Mouse (Mus musculus): ENCODE data around the gene Amotl2.

The Amotl2 gene

DNA sequence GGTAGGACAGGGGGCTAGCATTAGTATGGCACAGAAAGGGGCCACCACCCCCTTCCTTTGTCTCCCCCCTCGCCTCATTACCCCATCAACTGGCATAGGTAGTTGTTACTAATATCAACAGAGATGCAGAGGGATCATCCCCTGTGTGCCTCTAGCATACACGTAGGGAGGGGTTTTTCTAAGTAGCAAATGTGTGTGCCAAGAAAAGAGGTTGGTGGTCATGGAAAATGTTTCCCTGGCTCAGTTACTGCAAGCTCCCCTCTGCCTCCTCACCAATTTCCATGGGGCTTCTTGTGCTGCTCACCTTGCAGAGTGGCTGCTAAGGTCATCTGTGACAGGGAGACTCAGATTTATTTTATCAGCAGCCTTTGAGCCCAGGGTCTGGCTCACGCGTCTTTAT lies 2.6 kb downstream of the Amotl2 start:
- DNase-seq (ENCODE audit: low spot score in 2 of 2), result no peak

DNA sequence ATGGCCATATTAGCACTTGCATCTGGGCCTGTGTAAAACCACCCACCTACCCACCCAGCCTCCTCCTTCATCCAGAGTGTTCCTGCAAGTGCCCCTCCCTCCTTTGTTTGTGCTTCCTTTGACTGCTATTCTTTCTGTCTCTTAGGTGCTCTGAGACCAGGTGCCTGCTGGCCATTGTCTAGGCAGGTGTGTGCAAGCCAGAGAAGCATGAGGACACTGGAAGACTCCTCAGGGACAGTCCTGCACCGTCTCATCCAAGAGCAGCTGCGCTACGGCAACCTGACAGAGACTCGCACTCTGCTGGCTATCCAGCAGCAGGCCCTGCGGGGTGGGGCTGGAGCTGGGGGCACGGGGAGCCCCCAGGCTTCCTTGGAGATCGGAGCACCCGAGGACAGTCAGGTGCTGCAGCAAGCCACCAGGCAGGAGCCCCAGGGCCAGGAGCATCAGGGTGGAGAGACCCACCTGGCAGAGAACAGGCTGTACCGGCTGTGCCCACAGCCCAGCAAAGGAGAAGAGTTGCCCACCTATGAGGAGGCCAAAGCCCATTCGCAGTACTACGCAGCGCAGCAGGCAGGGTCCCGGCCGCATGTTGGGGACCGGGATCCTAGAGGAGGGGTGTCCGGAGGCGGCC lies 3.6 kb downstream of the Amotl2 start:
- no peak for DNase-seq (ENCODE audit: low spot score in 2 of 2)

DNA sequence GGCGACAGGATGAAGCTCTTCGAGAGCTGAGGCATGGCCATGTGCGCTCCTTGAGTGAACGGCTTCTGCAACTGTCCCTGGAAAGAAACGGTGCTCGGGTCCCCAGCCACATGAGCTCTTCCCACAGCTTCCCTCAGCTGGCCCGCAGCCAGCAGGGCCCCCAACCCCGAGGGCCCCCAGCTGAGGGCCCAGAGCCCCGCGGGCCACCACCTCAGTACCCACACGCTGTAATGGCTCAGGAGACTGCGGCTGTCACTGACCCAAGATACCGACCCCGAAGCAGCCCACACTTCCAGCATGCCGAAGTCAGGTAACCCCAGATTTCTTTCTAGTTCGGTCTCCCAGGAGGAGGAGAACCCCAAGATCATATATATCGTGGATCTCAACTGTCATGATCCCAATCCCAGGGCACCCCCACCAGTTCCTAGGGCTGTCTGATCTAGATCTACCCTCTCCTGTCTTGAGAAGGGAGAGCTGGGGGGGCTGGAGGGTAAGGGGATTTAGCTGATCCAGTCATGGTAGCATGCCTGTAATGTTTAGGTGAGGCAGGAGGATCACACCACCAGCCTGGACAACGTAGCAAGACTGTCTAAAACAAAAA lies 4.2 kb downstream of the Amotl2 start:
- no peak for DNase-seq (ENCODE audit: low spot score in 2 of 2)

DNA sequence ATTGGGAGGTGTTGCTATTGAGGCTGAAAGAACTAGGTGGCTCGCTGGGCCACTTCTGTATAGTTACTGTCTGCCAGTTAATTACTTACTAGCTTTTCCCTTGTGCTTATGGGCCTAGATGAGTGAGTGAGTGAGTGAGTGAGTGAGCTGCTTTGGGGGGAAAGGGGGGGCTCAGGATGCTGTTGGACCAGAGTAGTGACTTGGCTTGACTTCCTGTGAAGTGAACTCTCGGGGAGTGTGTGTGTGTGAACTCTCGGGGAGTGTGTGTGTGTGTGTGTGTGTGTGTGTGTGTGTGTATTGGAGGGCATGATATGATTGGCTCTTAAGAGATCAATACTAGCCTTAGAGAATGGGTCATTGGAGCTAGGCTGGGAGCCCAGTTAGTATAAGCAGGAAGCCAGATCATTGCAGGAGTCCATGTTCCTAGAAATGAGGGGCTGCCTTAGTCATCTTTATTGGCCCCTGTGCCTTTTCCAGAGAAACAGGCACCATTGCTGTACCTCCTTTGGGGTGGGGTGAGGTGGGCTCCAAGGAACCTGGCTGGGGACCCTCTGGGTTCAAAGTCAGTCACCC lies 5.0 kb downstream of the Amotl2 start:
- DNase-seq (ENCODE audit: low spot score in 2 of 2), result no peak

DNA sequence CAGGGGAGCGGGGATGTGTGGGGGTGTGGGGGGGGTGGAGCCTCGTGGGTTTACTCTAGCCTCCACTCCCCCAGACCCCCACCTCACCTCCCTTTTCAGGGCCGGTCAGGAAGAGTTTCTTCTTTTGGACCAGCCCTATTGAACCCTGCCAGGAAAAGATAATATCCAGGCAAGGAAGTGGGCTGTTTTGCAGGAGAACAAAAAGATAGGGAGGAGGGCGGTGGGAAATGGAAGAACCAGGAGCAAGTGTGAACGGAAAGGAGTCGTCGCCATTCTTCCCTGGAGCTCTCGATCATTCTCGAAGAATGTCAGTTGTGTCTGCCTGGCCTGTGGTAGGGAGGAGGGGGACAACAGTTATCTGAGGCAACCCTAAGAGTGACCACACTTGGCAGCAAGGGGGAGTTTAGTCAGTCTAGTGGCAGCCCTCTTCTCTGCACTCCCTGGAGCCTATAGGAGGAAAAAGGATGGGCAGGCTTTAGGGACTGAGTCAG lies 5.6 kb downstream of the Amotl2 start:
- DNase-seq (ENCODE audit: low spot score in 2 of 2), result no peak

DNA sequence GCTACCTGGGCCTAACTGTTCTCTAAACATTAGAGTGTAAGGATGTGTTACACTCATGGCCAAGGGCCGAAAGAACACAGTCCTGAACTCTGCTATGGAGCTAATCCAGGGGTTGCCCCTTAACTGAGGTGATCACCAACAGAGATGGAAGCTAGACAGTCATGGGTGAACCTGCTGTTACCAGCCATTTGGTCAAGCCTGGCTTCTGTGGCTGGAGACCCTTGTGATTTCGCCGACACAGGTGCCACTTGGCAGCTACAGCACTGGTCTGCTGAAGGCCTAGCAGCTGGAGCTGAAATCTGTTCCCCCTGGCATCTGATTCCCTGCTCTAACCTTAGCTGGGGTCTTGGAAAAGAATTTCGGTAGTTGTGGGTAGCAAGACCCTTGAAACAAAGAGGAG lies 6.3 kb downstream of the Amotl2 start:
- no peak for DNase-seq (ENCODE audit: low spot score in 2 of 2)

DNA sequence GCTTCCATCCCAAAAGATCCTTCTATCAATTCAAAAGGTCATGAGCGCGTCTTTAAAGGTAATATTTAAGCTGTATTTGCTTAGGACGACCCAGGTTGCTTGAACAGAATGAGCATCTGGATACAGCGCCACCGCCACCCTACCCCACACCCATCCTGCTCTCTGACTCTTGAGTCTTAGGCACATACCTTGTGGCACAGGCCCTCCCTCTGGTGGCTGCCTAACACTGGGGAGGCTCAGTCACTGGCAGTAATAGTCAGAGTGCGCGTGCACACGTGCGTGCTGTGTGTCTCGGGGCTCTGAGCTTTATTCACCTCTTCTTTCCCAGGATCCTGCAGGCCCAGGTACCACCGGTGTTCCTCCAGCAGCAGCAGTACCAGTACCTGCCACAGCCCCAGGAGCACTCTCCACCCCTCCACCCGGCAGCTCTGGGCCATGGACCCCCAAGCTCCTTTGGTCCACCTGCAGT lies 6.8 kb downstream of the Amotl2 start:
- no peak for DNase-seq (ENCODE audit: low spot score in 2 of 2)

DNA sequence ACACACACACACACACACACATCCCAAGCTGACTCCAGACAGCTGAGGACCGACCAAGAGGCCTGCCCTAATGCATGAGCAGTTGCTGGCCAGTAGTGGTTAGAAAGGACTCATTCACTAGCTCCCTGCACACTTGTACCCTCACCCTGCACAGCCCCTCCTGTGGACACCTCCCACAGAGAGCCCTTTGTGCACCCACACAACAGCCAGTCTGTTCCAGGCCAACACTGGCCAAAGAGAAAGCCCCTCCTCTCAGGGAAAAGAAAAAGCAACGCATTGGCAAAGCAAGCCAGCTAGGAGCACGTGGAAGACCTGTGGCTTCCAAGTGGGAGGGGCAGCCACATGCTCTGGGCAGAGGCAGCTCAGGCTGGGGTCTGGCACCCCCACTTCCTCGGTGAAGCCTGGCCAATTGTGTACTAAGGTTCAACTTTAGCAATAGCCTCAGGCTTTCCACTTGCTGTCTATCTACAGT lies 7.6 kb downstream of the Amotl2 start:
- no peak for DNase-seq (ENCODE audit: low spot score in 2 of 2)

DNA sequence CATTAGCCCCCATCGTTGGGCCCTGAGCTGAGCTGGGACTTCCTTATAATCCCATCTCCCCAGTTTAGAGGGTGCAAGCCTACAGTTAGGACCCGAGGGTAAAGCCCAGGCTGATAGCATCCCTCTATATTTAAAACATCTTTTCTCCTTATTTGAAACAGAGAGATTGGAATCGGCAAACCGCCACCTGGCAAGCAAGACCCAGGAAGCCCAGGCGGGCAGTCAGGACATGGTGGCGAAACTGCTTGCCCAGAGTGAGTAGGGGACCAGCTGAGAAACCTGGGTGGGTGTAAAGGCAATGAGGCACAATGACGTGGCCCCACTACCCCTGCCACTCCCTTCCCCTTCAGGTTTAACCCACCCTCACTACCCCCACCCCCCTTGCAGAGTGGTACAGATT lies 8.5 kb downstream of the Amotl2 start:
- no peak for DNase-seq (ENCODE audit: low spot score in 2 of 2)

DNA sequence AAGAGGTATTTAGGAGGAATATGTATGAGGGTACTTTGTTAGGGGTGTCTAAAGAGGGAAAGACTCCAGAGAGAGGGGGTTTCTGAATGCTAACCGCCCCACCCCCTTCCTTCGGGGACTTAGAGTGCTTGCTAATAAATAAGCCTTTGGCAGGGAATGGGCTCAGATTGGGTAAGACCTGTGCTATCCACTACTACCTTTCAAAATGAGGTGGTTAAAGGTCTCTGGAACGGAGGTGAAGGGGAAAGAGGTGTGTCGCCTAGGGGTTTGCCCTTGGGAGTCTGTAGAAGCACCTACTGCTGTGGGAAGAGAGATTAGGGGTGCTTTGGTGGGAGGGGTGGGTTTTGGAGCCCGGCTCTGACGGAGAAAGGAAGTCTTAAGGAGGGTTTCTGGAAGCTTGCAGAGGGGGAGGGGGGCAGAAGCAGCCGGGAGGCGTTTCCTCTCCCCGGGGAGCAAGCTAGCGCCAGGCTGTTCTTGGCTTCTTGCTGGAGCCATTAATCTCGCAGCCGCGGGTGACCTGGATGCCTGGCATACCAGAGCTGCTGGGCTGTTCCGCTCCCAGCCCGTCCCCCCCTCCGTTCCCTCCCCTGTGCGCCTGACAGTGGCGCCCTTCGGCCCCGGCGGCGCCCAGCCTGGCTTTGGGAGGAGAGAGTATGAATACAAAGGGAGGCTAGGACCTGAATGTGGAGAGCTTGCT lies 9.6 kb downstream of the Amotl2 start:
- DNase-seq (ENCODE audit: low spot score in 2 of 2), result no peak

DNA sequence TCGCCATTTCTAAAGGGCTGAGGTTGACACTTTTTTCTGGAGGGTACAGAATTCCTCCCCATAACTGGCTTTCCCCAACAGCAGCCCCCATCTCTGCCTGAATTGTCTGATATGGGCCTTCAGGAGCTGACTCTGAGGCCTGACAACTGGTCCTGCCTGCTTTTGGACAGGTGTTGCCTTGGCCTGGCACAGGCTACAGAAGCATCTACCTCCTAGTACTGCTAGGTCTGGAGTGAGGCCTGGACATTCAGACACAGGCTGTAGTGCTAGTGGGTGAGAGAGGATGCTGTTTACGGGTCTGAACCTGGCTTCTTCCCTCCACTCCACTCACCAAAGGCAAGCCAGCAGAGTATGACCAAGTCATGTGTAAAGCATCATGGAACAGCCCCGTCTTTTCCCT lies 10.3 kb downstream of the Amotl2 start:
- DNase-seq (ENCODE audit: low spot score in 2 of 2), result no peak

DNA sequence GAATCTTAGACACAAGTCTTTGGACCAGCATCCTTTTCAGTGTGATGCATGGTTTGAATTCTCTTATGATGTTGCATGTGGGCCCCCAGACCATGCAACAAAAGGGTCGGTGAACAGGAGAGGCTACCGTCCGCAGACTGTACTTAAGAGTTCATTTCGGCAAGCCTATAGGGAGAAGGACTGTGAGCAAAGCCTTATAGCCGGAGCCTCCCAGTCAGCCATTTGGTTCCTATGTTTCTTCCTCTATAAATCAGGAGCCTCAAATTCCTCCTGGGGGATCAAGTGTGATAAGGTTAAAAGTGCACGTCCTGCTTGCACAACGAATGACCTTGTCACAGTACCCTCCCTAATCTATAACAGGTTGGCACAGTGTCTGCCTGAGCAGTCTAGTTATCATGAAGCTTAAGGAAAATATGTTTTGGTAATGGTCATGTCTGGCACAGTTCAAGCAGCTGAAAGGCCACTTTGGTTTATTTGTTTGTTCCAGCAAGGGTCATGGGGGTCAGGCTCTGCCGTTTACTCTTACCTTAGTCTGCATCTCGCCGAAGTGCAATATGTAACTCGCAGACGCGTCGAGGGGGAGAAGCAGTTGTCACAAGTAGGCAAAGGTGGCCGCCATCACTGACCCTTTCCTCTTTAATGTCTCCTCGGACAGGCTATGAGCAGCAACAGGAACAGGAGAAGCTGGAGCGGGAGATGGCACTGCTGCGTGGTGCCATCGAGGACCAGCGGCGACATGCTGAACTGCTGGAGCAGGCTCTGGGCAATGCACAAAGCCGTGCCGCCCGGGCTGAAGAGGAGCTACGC lies 11.4 kb downstream of the Amotl2 start:
- no peak for DNase-seq (ENCODE audit: low spot score in 2 of 2)

DNA sequence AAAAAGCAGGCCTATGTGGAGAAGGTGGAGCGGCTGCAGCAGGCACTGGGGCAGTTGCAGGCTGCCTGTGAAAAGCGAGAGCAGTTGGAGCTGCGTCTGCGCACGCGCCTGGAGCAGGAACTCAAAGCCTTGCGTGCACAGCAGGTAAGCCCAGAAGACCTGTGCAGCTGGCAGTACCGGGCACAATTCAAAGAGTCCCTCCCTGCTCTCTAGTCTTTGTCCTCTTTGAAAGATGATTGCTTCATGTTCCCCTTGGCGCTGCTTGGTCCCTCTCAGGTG lies 11.9 kb downstream of the Amotl2 start:
- DNase-seq (ENCODE audit: low spot score in 2 of 2), result no peak

DNA sequence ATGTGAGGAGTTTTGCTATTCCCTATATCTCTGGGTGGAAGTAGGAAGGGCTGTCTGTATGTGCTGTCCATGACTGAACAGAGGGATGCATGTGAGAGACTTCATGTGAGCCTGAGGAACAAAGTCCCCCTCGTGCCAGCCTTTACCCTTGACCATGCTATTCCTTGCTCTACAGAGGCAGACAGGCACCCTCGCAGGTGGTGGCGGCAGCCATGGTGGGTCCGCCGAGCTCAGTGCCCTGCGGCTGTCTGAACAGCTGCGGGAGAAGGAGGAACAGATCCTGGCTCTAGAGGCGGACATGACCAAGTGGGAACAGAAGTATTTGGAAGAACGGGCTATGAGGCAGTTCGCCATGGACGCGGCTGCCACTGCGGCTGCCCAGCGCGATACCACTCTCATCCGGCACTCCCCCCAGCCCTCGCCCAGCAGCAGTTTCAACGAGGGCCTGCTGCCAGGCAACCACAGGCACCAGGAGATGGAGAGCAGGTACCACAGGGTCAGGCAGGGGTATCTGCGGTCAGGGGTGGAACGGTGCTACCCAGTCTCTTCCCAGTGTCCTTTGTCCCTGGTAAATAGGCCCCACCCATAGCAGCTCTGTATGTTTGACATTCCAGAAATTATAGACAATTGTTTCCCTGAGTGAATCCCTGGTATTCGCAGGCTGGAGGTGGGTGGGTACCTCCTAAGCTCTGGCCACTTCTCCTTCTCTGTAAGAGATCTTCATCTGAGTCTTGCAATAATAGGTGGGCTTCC lies 12.8 kb downstream of the Amotl2 start:
- no peak for DNase-seq (ENCODE audit: low spot score in 2 of 2)

DNA sequence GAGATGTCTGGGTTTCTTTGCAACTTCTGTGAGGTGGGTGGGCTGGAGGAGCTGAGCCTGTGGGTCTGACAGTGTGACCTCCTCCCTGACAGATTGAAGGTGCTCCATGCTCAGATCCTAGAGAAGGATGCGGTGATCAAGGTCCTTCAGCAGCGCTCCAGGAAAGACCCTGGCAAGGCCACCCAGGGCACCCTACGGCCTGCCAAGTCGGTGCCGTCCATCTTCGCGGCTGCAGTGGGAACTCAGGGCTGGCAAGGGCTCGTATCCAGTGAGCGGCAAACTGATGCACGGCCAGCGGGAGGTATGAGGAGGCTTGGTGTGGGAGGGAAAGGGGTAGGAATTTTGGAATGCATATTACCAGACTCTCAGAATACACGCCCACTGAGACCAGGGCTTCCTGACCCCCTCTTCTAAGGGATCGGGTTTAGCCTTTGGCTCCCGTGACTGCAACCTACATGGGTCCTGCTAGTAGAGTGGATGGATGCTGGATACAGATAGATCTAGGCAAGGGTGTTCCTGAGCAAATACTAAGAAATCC lies 13.5 kb downstream of the Amotl2 start:
- DNase-seq (ENCODE audit: low spot score in 2 of 2), result no peak

DNA sequence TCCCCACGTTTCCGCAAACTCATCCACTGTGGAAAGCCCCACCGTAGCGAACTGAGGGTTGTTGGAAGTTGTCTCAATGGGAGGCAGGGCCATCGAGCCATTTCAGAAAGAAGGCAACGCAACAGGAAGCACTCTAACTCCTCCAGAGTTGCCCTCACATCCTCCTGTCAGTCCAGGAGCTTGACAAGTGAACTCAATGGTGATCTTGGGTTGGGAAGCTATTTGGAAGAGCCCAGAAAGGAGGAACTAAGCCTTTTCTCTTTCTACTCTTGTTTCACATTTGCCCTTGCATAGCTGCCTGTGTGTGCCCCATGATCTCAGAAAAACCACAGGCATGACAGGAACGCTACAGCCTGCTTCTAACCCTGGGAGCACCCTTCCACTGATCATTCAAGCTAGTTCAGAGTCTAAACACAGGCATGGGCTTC lies 14.6 kb downstream of the Amotl2 start:
- no peak for DNase-seq (ENCODE audit: low spot score in 2 of 2)

DNA sequence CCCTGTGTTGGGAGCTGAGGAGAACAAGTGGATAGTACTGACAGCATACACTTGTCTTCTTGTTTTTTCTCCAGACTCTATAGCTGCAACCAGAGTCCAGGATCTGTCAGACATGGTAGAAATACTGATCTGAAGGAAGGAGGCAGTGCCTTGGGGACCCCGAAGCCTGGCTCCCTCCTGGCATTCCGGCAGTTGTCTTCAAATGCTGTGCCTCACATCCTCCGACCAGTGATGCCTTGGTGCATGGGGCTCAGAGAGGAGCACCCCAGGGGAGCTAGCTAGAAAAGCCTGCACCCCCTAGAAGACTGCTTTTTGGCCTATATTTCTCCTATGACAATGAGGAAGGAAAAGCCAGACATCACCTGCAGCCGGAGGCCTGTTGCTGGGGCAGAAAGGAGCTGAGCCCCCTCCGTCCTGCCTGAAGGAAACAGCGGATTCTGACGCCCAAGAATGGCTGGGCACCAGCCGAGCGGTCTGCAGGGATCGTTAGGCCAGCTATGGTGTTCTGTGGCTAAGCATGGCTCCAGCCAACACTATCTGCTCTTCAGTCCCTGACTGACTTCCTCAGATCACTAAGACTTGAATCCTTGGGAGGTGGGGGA lies 15.2 kb downstream of the Amotl2 start:
- no peak for DNase-seq (ENCODE audit: low spot score in 2 of 2)

DNA sequence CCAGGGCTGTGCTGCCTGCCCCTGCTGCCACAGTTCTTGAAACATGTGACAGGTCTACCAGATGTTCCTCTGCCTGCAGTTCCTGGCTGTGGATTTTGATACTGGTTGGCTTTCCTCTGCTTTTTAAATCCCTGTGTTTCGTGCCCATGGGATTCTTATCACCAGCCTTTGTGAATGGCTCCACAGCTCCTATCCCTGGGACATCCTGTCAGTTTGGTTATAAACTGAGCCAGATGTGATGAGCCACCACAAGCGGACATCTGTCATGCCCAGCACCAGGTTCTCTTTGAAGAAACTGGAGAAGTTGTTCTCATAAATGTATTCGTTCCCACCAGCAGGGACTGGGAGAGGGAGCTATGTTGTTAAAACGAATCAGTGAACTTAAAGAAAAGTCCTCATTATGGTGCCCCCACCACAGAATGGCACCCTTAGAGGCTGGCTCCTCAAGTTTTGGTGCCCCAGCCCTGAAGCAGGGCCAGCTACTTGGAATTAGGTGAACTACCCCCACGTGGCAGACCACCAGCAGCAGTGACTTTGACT lies 15.9 kb downstream of the Amotl2 start:
- no peak for DNase-seq (ENCODE audit: low spot score in 2 of 2)

DNA sequence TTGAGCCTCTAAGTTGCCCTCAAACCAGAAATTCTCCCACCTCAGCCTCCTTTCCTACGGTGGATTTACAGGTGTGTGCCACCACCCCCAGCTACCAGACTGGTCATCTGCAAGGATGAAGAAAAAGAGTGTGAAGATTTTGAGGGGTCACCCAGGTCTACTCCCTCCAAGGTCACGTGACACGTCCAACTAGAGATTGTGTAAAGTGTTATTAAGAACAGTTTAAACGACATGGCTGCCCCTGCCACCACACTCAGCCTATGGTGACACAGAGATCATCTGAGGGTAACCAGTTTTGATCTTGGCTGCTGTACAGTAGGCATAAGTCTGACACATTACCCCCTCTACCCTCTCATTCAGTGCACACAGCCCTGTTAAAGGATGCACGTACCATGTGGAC lies 17.0 kb downstream of the Amotl2 start:
- DNase-seq (ENCODE audit: low spot score in 2 of 2), result no peak

DNA sequence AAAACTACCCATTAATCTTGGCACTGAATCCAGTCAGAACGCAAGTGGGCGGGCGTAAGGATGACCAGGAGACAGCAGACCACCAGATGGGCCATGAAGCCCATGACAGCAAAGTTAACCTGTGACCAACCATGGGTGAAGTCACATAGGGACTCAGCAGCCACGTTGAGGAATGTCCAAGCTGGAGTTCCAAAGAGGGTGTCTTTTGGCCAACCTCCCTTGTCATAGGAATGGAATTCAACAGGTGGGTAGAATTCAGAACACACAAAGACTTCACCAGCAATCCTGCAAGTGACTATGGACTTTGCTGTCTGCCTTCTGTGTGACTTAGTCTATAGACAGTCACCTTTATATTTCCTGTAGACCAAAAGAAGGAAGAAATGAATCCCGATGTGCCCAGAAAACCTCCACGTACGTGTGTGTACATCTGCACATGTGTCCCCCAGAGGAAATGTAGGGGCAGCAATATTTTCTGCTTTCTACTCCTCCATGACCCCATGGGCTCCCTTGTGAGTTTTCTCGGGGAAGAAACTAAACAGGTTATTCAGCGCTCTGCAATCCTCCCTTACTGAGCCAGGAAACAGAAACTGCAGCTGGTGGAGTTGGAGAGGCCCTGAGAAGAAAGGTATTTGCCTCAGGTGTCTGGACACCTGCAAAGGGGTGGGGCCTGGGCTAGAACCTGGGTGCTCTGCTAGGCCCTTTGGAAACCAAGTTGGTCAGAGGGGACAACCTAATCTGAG lies 17.7 kb downstream of the Amotl2 start:
- DNase-seq (ENCODE audit: low spot score in 2 of 2), result peak in 1 of 2 experiments; percentile 6

Data from spleen, postnatal 10 days (tissue).